Mouse (Mus musculus): ENCODE results near the gene Kdm8. TPM values are rescaled to one million over a fixed set of nuclear protein-coding genes. Genes with fewer than 3 reads are reported as not detected.
"Not testable (repeated sequence)": the region's sequence is repeated elsewhere in the genome, so short reads cannot be mapped to it uniquely, and the experiment has no call there.

The Kdm8 gene
- 1 to 10 TPM; 3.4 to 3.8 TPM for total RNA-seq (2021)
- long read RNA-seq, experiment 1, transcript Kdm8-201 (8 exons, 2,389 nt) = major isoform, 7 of 8 reads
- long read RNA-seq, experiment 1, partial matches to known transcripts = 0 of 8 reads
- long read RNA-seq, experiment 1, other reads (novel, unspliced or antisense) = 1 of 8 reads
- long read RNA-seq, experiment 2, partial matches to known transcripts = 1 of 7 reads
- long read RNA-seq, experiment 2, other reads (novel, unspliced or antisense) = 2 of 7 reads

- peak; percentile 91 to 94 for DNase-seq (ENCODE audit: low spot score in 2 of 2)
- intact Hi-C loops (cut with DNase I) = no loop called here
Measured at GRCm38 (mm10) chr7:125444464-125445401, at the start of gene Kdm8. TSS of gene Kdm8 (plus strand) at chr7:125444676.

- peak in 1 of 2 experiments; percentile 33 for DNase-seq (ENCODE audit: low spot score in 2 of 2)
- intact Hi-C loops (cut with DNase I) = loop anchor here (10.0 kb wide), 4 partner anchors 283 to 1873 kb away; partner anchors contain the start of gene Hs3st4
Measured at GRCm38 (mm10) chr7:125398116-125398515, 46.4 kb upstream of the Kdm8 start.

- intact Hi-C loops (cut with DNase I) = loop anchor here (10.0 kb wide), 4 partner anchors 284 to 1874 kb away; partner anchors contain the start of gene Hs3st4
- DNase-seq (ENCODE audit: low spot score in 2 of 2) = peak; percentile 16 to 35
Measured at GRCm38 (mm10) chr7:125398687-125399086, 45.8 kb upstream of the Kdm8 start.

GRCm38 (mm10) chr7:125407136-125407535, 37.3 kb upstream of the Kdm8 start:
- no peak for DNase-seq (ENCODE audit: low spot score in 2 of 2)
- intact Hi-C loops (cut with DNase I) = no loop called here

- intact Hi-C loops (cut with DNase I) = no loop called here
- DNase-seq (ENCODE audit: low spot score in 2 of 2) = no peak
Measured at GRCm38 (mm10) chr7:125415087-125415486, 29.4 kb upstream of the Kdm8 start.

GRCm38 (mm10) chr7:125415776-125416175, 28.7 kb upstream of the Kdm8 start:
- intact Hi-C loops (cut with DNase I) = no loop called here
- no peak for DNase-seq (ENCODE audit: low spot score in 2 of 2)

GRCm38 (mm10) chr7:125416762-125417161, 27.7 kb upstream of the Kdm8 start:
- DNase-seq (ENCODE audit: low spot score in 2 of 2) = no peak
- intact Hi-C loops (cut with DNase I) = no loop called here

GRCm38 (mm10) chr7:125418413-125418812, 26.1 kb upstream of the Kdm8 start:
- no peak for DNase-seq (ENCODE audit: low spot score in 2 of 2)
- intact Hi-C loops (cut with DNase I) = no loop called here

GRCm38 (mm10) chr7:125420190-125420589, 24.3 kb upstream of the Kdm8 start:
- peak in 1 of 2 experiments; percentile 39 for DNase-seq (ENCODE audit: low spot score in 2 of 2)
- intact Hi-C loops (cut with DNase I) = no loop called here

GRCm38 (mm10) chr7:125421911-125422310, 22.6 kb upstream of the Kdm8 start:
- intact Hi-C loops (cut with DNase I) = no loop called here
- no peak for DNase-seq (ENCODE audit: low spot score in 2 of 2)

GRCm38 (mm10) chr7:125423056-125423455, 21.4 kb upstream of the Kdm8 start:
- intact Hi-C loops (cut with DNase I) = no loop called here
- DNase-seq (ENCODE audit: low spot score in 2 of 2) = no peak

- no peak for DNase-seq (ENCODE audit: low spot score in 2 of 2)
- intact Hi-C loops (cut with DNase I) = no loop called here
Measured at GRCm38 (mm10) chr7:125427492-125428090, 16.9 kb upstream of the Kdm8 start.

- intact Hi-C loops (cut with DNase I) = no loop called here
- DNase-seq (ENCODE audit: low spot score in 2 of 2) = no peak
Measured at GRCm38 (mm10) chr7:125428381-125428780, 16.1 kb upstream of the Kdm8 start.

GRCm38 (mm10) chr7:125428816-125429500, 15.5 kb upstream of the Kdm8 start:
- DNase-seq (ENCODE audit: low spot score in 2 of 2); intact Hi-C loops (cut with DNase I): not testable (repeated sequence)

- intact Hi-C loops (cut with DNase I) = no loop called here
- DNase-seq (ENCODE audit: low spot score in 2 of 2) = no peak
Measured at GRCm38 (mm10) chr7:125430170-125430842, 14.2 kb upstream of the Kdm8 start.

GRCm38 (mm10) chr7:125433874-125434273, 10.6 kb upstream of the Kdm8 start:
- no peak for DNase-seq (ENCODE audit: low spot score in 2 of 2)
- intact Hi-C loops (cut with DNase I) = no loop called here

GRCm38 (mm10) chr7:125434666-125435290, 9.7 kb upstream of the Kdm8 start:
- no peak for DNase-seq (ENCODE audit: low spot score in 2 of 2)
- intact Hi-C loops (cut with DNase I) = no loop called here

GRCm38 (mm10) chr7:125442323-125442722, 2.2 kb upstream of the Kdm8 start:
- intact Hi-C loops (cut with DNase I) = no loop called here
- no peak for DNase-seq (ENCODE audit: low spot score in 2 of 2)

- no peak for DNase-seq (ENCODE audit: low spot score in 2 of 2)
- intact Hi-C loops (cut with DNase I) = no loop called here
Measured at GRCm38 (mm10) chr7:125444076-125444463, 406 bp upstream of the Kdm8 start.
